Mouse (Mus musculus): ENCODE measurements at regions not wholly inside any gene's neighbourhood (a gene's known extent, or its start where the extent isn't known, plus 50 kb on each side); places are given as distances from the start of the nearest gene placed in this dataset.

GRCm38 (mm10) chr3:17668839-17669238, 279.4 kb upstream of the Cypt12 start:
- DNase-seq, result no peak
